Mouse (Mus musculus) ovary, postnatal 14 days (tissue): Measurements from ENCODE around the gene Krt222.

Experiments
- DNase-seq: peaks from one replicate; pipeline ENCODE4 v3.0.0; 2022; ENCODE audit warnings: low spot score

Gene Krt222

GRCm38 (mm10) chr11:99238468-99238867 is 5.4 kb downstream of the Krt222 start:
- DNase-seq, result no peak

DNA sequence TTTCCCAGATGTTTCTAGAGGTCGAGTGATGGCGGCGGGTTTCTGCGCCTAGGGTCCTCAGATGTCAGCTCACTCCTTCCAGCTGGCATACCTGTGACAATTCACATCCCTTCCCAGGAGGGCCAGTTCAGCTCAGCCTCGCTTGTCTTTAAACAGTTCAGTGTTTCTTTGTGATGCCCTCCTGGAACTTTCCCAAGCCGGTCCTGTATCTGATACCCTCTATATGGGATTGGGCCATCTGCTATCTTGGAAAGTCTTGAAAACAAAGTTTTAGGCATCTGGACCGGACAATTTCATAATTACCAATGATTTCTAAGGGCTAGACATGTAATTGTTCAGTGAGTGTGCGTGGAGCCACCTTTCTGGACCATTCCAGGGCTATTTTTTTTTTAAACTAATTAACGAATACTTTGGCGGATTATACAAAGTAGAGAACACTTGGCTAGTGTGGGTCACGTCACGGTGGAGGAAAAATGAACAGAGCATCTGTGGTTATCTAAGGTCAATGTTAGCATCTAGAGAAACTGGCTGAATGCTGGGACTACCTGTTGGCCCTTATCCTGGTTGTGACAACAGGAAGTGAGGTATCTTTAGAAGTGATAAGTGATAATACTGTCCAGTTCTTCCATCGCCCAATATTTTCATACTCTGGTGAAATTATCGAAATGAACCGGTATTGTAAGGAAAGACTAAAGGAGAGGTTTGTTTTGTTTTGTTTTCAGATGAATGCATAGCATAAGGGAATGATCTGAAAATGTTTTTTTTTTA is 12.7 kb downstream of the Krt222 start:
- DNase-seq, result no peak

DNA sequence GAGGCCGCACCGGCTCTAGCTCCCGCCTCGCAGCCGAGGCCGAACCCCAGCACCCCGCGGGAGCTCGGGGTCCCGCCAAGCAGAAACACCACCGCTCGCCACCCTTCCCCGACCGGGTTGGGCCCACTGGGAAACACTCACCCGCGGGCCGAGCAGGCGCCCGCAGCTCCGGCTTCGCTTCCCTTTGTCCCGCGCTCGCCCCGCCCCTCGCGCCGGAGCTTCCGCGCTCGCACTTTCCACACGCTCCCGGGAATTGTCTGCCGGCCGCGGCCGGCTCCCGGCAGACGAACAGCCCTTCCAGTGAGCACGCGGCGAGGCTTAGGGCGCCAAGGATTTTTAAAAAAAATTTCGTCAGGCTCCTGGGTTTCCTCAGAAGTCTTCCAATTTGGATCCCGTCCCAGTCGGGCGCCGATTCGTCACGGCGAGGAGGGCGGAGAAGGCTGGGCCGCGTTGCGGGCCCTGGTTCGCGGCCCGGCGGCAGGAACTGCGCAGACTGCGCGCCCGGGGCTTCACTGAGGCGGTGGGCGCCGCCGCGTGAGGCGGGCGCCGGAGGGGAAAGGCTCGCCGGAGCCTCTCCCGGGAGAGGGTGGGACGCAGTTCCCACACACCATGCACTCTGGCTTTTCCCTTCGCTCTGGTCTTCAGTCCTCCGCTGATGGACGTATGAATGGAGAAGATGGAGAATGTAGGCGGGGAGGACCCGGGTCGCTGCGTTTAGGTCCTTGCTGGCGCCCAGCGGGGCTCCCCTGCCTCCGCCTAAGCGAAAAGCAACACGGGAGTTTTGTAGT is 13.4 kb downstream of the Krt222 start, which contains the start of gene Smarce1:
Gene Smarce1 (minus strand): TSS at position 757 of the 788 bp plus-strand sequence.
- DNase-seq, result peak; percentile 77

DNA sequence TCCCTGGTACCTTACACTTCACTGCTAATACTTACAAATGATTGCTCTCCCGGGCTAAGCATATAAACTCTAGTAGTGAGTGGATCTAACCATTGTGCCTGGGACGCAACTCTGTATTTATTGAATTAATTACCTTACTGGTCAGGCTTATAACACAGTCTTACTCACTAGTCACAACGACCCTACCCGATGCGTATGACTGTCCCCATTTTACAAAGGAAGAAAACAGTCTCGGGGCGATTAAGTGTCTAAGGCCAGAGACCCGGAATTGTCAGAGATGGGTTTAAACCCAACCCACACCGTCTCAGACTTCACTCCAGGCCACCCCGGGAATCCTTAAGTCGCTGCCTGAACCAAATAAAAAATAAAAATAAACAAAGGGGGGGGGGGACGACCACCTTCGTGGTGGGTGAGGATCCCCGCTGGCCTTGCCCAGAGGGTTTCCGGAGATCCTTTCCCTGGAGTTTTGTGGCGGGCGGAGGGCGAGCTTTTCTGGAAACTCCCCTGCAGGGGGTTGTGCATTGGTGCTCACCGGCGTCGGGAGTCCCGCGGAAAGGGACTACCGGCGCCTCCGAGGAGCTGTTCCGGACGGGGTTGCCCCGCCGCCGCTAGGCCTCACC is 14.1 kb downstream of the Krt222 start:
- no peak for DNase-seq

- no peak for DNase-seq
Measured at GRCm38 (mm10) chr11:99226298-99226697, 17.6 kb downstream of the Krt222 start.

GRCm38 (mm10) chr11:99223310-99223709 is 20.6 kb downstream of the Krt222 start:
- no peak for DNase-seq

- no peak for DNase-seq
Measured at GRCm38 (mm10) chr11:99221811-99222210, 22.1 kb downstream of the Krt222 start.

DNA sequence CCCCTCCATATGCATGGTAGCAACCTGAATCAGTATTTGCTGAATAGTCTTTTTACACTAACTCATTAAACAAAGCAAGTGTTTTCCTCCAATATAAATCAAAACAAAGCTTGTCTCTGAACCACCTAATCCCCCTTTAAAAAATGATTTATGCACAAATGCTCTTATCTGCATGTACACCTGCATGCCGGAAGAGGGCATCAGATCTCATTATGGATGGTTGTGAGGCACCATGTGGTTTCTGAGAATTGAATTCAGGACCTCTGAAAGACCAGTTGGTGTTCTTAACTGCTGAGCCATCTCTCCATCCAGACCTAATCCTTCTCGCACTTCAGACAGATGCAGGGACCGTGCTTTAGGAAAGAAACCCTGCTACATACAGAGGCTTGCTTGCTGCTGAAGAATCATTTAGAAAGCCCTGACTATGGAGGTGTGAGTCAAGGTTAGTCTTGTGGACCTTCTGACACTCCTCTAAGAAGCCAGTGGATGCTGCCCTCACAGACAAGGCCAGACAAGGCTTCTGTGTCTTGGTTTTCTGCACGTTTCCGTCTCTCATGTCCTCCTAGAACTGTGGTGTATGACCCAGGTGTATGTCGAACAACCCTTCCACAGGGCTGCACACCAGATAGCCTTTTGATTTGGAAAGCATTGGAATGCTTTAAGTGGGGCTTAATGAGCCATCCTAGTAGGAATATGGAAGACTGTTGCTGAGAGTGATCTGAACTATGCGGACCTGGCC is 26.5 kb downstream of the Krt222 start:
- no peak for DNase-seq

DNA sequence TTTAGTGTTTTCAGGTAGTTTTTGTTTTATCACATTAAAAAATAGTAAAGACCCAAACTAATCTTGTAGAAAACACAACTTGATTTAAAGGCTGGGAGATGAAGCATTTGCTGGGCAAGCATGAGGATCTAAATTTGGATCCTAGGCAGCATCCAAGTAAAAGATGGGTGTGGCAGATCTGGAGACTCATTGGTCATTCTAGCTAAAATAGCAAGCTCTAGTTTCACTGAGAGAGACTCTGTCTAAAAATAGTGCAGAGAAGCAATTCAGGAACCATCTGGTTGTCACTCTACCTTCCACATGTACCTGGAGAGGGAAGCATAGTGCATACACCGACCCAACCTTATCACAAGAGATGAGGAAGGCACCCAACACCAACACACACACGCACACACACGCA is 27.7 kb downstream of the Krt222 start:
- no peak for DNase-seq

- DNase-seq, result no peak
Measured at GRCm38 (mm10) chr11:99212693-99213092, 31.2 kb downstream of the Krt222 start.

- no peak for DNase-seq
Measured at GRCm38 (mm10) chr11:99211964-99212363, 31.9 kb downstream of the Krt222 start.

GRCm38 (mm10) chr11:99208105-99208669 is 35.7 kb downstream of the Krt222 start:
- DNase-seq, result no peak

DNA sequence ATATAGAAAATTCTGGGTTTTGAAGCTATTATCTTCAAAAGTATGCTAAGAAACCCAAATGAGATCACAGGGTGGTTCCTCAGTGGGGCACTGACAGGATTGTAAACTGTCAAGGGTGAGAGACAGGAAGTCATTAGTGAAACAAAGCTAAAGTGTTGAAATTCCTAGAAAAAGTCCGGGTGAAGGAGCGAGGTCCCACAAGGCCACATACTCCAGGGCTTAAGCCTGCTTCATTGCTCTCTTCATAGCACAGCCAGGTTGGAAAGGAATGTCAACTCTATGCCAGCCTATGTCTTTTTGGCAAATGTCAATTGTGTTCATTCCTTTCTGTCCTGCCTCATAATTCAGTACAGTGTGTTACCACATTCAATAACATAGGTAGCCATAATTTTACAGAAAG is 36.4 kb downstream of the Krt222 start:
- no peak for DNase-seq

DNA sequence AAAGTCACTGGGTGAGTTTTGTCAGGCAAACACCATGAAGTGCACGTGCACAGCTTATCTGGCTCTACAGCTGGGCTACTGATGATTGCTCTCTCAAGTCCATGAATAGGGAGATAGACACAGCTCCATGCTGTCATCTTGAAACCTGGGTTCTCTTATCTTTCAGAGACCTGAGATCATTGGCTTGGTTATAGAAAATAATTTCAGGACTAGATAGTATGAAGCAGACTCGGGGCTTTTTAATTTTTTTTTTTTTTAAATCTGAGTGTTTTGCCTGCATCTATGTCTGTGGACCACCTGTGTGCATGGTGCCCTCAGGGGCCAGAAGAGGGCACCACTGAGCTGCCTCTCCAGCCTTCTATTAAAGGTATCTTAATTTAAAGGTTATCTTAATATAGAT is 36.9 kb downstream of the Krt222 start:
- DNase-seq, result no peak

GRCm38 (mm10) chr11:99189154-99189582 is 54.7 kb downstream of the Krt222 start:
- DNase-seq, result peak; percentile 49

- DNase-seq, result no peak
Measured at GRCm38 (mm10) chr11:99187348-99187747, 56.5 kb downstream of the Krt222 start.

DNA sequence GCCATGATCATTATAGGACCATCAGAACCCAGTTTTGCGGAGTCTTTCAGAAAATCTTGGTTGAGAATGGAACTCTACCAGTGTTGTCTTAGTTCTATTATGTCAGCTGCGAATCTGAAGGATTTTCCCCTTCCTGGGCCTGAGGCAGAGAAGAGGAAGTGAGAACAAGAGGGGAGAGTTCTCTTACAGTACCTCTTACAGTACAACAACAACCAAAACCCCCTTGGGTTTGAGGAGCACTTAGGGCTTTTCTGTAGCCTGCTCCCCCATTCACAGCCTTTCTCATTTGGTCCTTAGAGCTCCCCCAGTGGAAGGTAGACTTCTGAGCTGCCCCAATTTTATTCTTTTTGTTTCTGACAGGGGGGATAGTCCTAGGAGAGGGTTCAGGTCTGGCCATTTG is 57.0 kb downstream of the Krt222 start:
- no peak for DNase-seq
